Mouse (Mus musculus): ENCODE measurements around the gene Slc16a4. TPM values are rescaled to one million over a fixed set of nuclear protein-coding genes. Genes with fewer than 3 reads are reported as not detected.

Gene Slc16a4
- polyA plus RNA-seq (2015; fragmentation: Illumina TruSeq; extraction: RNeasy Lipid Tissue Mini Kit (QIAGEN cat#74804); ENCODE audit: low read depth, low replicate concordance) = 5.6 TPM

GRCm38 (mm10) chr3:107290764-107291381 lies at the start of gene Slc16a4:
Gene Slc16a4, plus strand, starts transcription at chr3:107291230.

GRCm38 (mm10) chr3:107278479-107279269 lies 12.4 kb upstream of the Slc16a4 start, which contains the start of gene Lamtor5:
Gene Lamtor5, plus strand, starts transcription at chr3:107278858.

GRCm38 (mm10) chr3:107333381-107334201 lies 42.6 kb downstream of the Slc16a4 start, which contains the start of gene Rbm15:
Gene Rbm15, minus strand, starts transcription at chr3:107333673.

Other genes with a start within 250 kb of the Slc16a4 start
- 73.3 TPM for gene Kcna2, start 190.1 kb upstream of the Slc16a4 start, polyA plus RNA-seq (2015; fragmentation: Illumina TruSeq; extraction: RNeasy Lipid Tissue Mini Kit (QIAGEN cat#74804); ENCODE audit: low read depth, low replicate concordance)
- gene Kcna10, start 108.2 kb upstream of the Slc16a4 start, polyA plus RNA-seq (2015; fragmentation: Illumina TruSeq; extraction: RNeasy Lipid Tissue Mini Kit (QIAGEN cat#74804); ENCODE audit: low read depth, low replicate concordance) = 0.31 TPM
- gene Cym, start 69.5 kb upstream of the Slc16a4 start, polyA plus RNA-seq (2015; fragmentation: Illumina TruSeq; extraction: RNeasy Lipid Tissue Mini Kit (QIAGEN cat#74804); ENCODE audit: low read depth, low replicate concordance) = not detected
- not detected for gene A630076J17Rik, start 60.6 kb upstream of the Slc16a4 start, polyA plus RNA-seq (2015; fragmentation: Illumina TruSeq; extraction: RNeasy Lipid Tissue Mini Kit (QIAGEN cat#74804); ENCODE audit: low read depth, low replicate concordance)
- gene Prok1, start 51.5 kb upstream of the Slc16a4 start, polyA plus RNA-seq (2015; fragmentation: Illumina TruSeq; extraction: RNeasy Lipid Tissue Mini Kit (QIAGEN cat#74804); ENCODE audit: low read depth, low replicate concordance) = not detected
- gene Lamtor5, start 12.4 kb upstream of the Slc16a4 start, polyA plus RNA-seq (2015; fragmentation: Illumina TruSeq; extraction: RNeasy Lipid Tissue Mini Kit (QIAGEN cat#74804); ENCODE audit: low read depth, low replicate concordance) = 185 TPM
- gene Rbm15, start 42.4 kb downstream of the Slc16a4 start, polyA plus RNA-seq (2015; fragmentation: Illumina TruSeq; extraction: RNeasy Lipid Tissue Mini Kit (QIAGEN cat#74804); ENCODE audit: low read depth, low replicate concordance) = 5.5 TPM
- gene Kcnc4, start 168.3 kb downstream of the Slc16a4 start, polyA plus RNA-seq (2015; fragmentation: Illumina TruSeq; extraction: RNeasy Lipid Tissue Mini Kit (QIAGEN cat#74804); ENCODE audit: low read depth, low replicate concordance) = 41.0 TPM
- 223 TPM for gene Slc6a17, start 226.8 kb downstream of the Slc16a4 start, polyA plus RNA-seq (2015; fragmentation: Illumina TruSeq; extraction: RNeasy Lipid Tissue Mini Kit (QIAGEN cat#74804); ENCODE audit: low read depth, low replicate concordance)

Data from brain, adult 10 weeks (tissue).